Mouse (Mus musculus): ENCODE results near the gene Card11. TPM values are rescaled to one million over a fixed set of nuclear protein-coding genes. Genes with fewer than 3 reads are reported as not detected.

Gene Card11
- polyA plus RNA-seq, 1 experiment from 2014 or later: not detected

DNA sequence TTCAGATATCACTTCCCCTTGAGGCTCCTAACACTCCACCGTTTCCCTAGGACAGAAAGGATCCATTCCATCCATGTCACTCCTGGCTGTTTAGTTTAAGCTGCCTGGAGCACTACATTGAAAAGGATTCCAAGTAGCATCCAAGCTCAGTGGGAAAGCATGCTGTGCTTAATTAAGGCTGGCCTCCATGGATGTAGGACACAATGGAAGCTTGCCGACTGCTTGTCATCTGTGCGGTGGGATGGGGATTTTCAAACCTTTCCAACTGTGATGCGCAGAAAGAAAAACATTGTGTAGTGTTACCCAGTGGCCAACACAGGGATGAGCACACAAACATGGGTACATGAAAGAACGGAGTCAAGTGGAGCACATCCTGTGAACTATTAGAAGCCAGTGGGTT is 89.5 kb downstream of the Card11 start:
- ChIA-PET POLR2A (no interaction called here), CTCF (no interaction called here)
- in situ Hi-C loops (cut with MboI; ENCODE audit: low pct_unique_long_range_greater_than_20kb): no loop called here
- ATAC-seq (no peak), DNase-seq (ENCODE audit: low read depth, low spot score) (no peak)
- no peak for TF ChIP-seq CTCF (IDR thresholded peaks at IDR 0.05)
- H3K27me3 ChIP-seq: peaks cover 3% of the 10 kb centered on the region

DNA sequence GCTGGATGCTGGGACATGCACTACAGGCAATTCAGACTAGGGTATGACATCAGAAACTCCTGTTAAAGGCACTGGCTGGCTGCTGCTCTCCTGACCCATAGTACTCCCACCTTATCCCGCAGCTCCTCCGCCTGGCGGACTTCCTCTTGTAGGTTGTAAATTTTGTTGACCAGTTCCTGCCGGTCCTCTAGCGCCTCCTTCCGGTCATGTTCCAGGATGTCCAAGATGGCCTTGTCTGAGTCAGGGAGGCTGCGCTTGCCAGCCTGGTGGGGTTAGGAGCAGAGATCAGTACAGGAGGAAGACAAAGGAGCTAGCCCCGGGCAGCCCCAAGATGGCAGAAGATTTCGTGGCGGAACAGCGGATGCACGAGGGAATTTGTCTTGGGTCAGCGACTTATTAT is 99.5 kb downstream of the Card11 start:
- CTCF ChIA-PET: no interaction called here
- POLR2A ChIA-PET: no interaction called here
- no peaks in the 10 kb centered on the region for H3K27me3 ChIP-seq
- TF ChIP-seq CTCF (IDR thresholded peaks at IDR 0.05): no peak
- in situ Hi-C loops (cut with MboI; ENCODE audit: low pct_unique_long_range_greater_than_20kb): no loop called here
- ATAC-seq: no peak
- DNase-seq (ENCODE audit: low read depth, low spot score): no peak

DNA sequence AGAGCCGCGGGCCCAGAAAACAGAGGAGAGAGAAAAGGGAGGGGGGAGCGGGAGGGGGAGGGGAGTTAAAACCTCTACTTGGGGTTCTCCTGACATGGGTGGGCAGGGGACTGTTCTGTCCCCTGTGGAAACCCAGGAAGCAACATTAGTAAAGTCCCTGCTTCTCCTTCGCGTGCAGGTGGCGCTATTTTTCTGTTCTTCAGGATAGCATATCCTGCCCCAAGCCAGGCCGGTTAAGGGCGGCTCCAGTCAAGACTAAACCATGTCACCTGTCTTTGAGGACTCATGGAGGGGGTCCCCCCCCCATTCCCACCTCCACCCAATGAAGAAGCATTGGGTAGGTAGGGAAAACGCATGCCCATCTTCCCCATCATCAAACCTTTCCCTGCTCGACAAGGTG is 109.3 kb downstream of the Card11 start:
- CTCF ChIA-PET: no interaction called here
- peaks cover 5% of the 10 kb centered on the region for H3K27me3 ChIP-seq
- in situ Hi-C loops (cut with MboI; ENCODE audit: low pct_unique_long_range_greater_than_20kb): no loop called here
- TF ChIP-seq CTCF (IDR thresholded peaks at IDR 0.05): no peak
- POLR2A ChIA-PET: no interaction called here
- DNase-seq (ENCODE audit: low read depth, low spot score) (no peak), ATAC-seq (no peak)

DNA sequence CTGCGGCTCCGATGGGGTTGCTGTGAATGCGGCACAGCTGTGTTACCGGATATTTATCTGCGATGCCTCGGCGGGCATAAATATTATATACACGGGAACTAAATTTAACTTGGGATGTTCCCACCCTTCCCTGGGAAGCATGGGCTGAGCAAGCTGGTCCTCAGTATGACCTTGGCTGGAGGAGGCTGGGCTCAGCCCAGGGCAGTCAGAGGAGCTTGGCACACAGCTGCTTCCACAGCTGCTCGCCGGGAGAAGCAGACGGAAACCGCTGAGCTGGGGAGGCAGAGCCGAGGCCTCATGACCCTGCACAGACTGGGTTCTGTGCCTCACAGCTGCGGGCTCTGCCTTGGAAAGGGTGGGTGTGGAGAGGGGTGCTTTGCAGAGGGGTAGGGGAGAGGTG is 110.3 kb downstream of the Card11 start:
- in situ Hi-C loops (cut with MboI; ENCODE audit: low pct_unique_long_range_greater_than_20kb): no loop called here
- POLR2A ChIA-PET: no interaction called here
- CTCF ChIA-PET: no interaction called here
- no peak for DNase-seq (ENCODE audit: low read depth, low spot score)
- ATAC-seq: no peak
- peaks cover 5% of the 10 kb centered on the region for H3K27me3 ChIP-seq
- no peak for TF ChIP-seq CTCF (IDR thresholded peaks at IDR 0.05)

DNA sequence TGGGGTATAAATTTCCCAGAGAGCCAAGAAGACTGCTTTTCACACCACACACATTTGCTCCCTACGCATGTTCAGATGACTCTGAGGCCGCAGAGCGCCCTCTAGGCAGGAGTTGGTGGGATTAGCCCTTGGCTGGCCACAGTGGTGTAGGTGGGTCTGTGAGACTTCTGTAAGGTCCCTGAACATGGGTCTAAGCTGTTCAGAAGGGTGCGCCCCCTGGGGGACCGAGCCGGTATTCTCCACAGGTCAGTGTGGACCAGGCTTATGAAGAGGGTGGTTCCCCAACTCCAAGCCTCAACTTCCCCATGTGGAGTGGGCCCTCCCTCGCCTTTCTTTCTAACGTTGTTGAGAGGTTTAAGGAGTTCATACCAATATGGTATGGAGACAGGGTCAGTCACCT is 110.8 kb downstream of the Card11 start:
- ChIA-PET POLR2A (no interaction called here), CTCF (no interaction called here)
- ATAC-seq (no peak), DNase-seq (ENCODE audit: low read depth, low spot score) (no peak)
- in situ Hi-C loops (cut with MboI; ENCODE audit: low pct_unique_long_range_greater_than_20kb): no loop called here
- peaks cover 6% of the 10 kb centered on the region for H3K27me3 ChIP-seq
- no peak for TF ChIP-seq CTCF (IDR thresholded peaks at IDR 0.05)

DNA sequence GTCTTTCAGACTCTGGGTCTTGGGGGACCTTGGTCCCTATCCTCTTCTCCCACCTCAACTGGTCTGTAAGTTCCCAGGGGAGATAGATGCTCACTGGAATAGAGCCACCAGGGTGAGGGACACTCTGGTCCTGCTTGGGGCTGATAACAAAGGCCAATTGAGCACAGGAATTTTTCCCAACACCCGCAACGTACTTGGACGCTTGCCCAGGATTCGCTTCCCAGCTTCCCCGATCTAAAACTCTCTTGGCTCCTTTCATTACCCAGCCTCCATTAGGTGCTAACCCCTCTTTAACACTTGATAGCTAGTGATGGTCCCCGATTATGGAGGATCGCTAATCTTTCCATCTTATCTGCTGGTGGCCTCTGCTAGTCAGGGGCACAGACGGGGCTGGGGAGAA is 112.5 kb downstream of the Card11 start:
- no peak for DNase-seq (ENCODE audit: low read depth, low spot score)
- ChIA-PET CTCF (no interaction called here), POLR2A (no interaction called here)
- in situ Hi-C loops (cut with MboI; ENCODE audit: low pct_unique_long_range_greater_than_20kb): no loop called here
- ATAC-seq: no peak
- no peak for TF ChIP-seq CTCF (IDR thresholded peaks at IDR 0.05)
- H3K27me3 ChIP-seq: peaks cover 9% of the 10 kb centered on the region

DNA sequence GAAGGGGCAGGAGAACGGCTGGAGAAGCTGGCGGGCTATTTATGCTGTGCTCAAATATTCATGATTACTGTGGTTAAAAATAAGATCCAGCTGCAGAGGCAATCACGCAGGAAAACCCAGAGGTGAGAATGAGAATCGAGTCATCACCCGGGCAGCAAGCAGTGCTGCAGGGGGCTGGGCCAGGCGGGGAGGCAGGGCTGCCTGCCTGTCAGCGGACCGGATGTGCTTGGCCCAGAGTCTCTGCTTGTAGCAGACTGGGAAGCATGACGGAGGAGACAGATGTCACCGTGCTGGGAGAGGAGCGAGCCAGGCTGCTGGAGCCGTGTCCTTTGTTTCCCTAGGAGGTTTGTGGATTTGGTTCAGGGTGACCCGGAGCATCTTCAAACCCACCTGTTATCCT is 115.4 kb downstream of the Card11 start:
- DNase-seq (ENCODE audit: low read depth, low spot score): no peak

DNA sequence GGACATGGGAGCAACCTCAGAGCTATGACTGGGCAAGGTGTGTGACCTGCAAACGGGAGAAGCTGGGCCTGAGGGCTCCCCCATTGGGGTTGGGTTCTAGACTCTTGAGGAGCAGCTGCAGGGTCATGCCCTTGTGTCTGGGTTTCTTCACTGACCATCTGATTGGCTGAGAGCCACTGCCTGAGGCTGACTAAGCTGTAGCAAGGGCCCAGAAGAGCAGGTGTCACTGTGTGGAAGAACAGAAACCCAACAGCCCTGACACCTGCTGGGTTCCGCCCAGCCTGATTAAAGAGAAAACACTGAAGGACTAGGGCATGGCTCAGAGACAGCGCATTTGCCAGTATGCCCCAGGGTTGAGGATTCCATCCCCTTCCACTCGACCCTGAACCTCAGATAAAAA is 118.0 kb downstream of the Card11 start:
- H3K27me3 ChIP-seq: peaks cover 3% of the 10 kb centered on the region
- ChIA-PET CTCF (no interaction called here), POLR2A (no interaction called here)
- DNase-seq (ENCODE audit: low read depth, low spot score) (no peak), ATAC-seq (peak; percentile 5)
- in situ Hi-C loops (cut with MboI; ENCODE audit: low pct_unique_long_range_greater_than_20kb): no loop called here
- TF ChIP-seq CTCF (IDR thresholded peaks at IDR 0.05): no peak

More for the DNA sequence above, 115.4 kb downstream of the Card11 start:
- H3K27me3 ChIP-seq: peaks cover 6% of the 10 kb centered on the region
- in situ Hi-C loops (cut with MboI; ENCODE audit: low pct_unique_long_range_greater_than_20kb): no loop called here
- ChIA-PET POLR2A (no interaction called here), CTCF (no interaction called here)
- no peak for TF ChIP-seq CTCF (IDR thresholded peaks at IDR 0.05)
- no peak for ATAC-seq

DNA sequence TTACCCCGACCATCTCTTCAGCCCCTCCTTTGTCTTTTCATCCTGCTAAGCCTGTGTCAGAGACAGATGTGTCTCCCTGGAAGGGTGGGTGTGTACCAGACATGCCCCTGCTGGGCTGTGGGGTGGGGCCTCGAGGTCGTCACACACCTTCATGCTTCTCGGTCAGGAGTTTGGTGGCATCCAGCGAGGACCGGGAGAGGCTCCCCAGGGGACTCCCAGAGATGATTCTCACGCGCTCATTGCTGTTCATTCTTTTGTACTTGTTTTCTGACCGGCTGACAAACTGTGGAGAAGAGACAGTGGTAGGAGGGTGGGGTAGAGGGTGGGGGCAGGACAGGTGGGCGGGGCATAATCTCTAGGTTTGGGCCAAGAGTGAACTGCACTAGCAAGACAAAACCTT is 120.2 kb downstream of the Card11 start:
- no peak for TF ChIP-seq CTCF (IDR thresholded peaks at IDR 0.05)
- no peak for ATAC-seq
- peaks cover 3% of the 10 kb centered on the region for H3K27me3 ChIP-seq
- DNase-seq (ENCODE audit: low read depth, low spot score): no peak
- in situ Hi-C loops (cut with MboI; ENCODE audit: low pct_unique_long_range_greater_than_20kb): no loop called here
- POLR2A ChIA-PET: no interaction called here
- CTCF ChIA-PET: no interaction called here

DNA sequence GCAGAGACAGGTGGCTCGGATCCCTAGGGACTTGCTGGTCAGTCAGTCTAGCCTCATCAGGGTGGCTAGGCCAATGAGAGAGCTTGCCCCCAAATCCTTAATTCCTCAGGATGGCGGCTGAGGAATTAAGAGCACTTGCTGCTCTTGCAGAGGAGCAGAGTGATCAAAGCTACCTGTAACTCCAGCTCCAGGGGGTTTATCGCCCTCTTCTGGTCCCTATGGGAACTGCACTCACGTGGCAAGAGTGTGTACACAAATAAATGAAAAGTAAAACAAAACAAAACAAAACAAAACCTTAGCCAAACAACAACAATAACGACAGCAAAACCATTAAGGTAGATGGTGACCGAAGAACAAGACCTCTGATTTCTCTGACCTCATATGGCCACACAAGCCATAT is 121.7 kb downstream of the Card11 start:
- in situ Hi-C loops (cut with MboI; ENCODE audit: low pct_unique_long_range_greater_than_20kb): loop anchor here (10.0 kb wide), 1 partner anchor 196 kb away; no protein-coding TSS in a partner anchor
- H3K27me3 ChIP-seq: no peaks in the 10 kb centered on the region
- ATAC-seq (no peak), DNase-seq (ENCODE audit: low read depth, low spot score) (no peak)
- TF ChIP-seq CTCF (IDR thresholded peaks at IDR 0.05): no peak
- POLR2A ChIA-PET: no interaction called here
- CTCF ChIA-PET: interaction anchor here (0.7 to 1.0 kb wide), 2 partner anchors 31 to 1306 kb away, joined by 3 read pairs; no protein-coding TSS in a partner anchor

DNA sequence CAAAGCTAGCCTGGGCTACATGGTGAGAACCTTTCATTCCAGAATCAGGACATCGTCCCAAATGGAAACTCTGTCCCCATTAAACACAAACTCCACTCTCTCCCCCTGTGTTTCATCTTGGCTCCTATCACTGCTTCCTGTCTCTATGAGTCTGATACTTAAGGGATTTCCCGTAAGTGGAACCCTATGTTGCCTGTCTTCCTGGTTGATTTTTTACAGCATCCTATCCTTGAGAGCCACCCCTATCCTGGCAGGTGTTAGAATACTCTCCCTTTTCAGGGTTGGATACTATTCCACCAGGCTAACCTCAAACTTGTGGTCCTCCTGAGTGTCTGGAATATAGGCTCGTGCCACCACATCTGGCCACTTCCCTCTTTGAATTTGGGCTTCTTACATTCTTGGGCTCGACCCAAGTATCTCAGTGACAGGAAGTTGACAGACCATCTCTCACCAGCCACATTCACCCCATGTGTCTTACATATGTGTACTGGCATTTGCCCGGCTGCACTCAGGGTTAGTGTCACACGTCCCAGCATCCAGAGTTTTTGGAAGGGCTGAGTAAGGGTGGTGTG is 126.6 kb downstream of the Card11 start:
- DNase-seq (ENCODE audit: low read depth, low spot score) (no peak), ATAC-seq (no peak)
- H3K27me3 ChIP-seq: peaks cover 4% of the 10 kb centered on the region
- in situ Hi-C loops (cut with MboI; ENCODE audit: low pct_unique_long_range_greater_than_20kb): loop anchor here (10.0 kb wide), 1 partner anchor 201 kb away; no protein-coding TSS in a partner anchor
- CTCF ChIA-PET: interaction anchor here (1.0 kb wide), 1 partner anchor 18 kb away, joined by 3 read pairs; no protein-coding TSS in a partner anchor
- no peak for TF ChIP-seq CTCF (IDR thresholded peaks at IDR 0.05)
- POLR2A ChIA-PET: interaction anchor here (0.7 kb wide), 1 partner anchor 98 kb away, joined by 4 read pairs; no protein-coding TSS in a partner anchor

DNA sequence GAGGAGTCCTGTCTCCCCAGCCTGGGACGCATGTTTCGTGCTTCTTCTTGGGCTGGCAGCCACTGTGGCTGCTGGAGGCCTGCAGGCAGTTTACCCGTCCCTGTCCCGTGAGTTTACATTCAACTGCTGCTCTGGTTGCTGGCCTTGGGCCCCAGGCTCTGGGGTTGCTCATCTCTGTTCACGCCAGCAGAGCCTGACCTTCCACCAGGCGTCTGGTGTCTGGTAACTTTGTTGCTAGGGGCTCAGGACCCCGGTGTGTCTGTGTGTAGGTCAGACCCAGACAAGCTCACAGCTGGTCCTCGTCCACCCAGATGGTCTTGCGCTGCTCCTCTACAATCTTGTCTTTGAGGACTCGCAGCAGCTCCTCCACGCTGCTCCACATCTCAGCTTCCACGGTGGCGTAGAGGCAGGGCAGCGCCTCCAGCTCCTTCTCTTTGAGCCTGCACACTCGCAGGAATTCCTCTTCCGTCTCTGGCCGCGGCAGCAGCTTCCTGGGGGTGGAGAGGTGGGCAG is 127.3 kb downstream of the Card11 start:
- ChIA-PET POLR2A (no interaction called here), CTCF (interaction anchor here (1.9 kb wide), 1 partner anchor 25 kb away, joined by 7 read pairs; no protein-coding TSS in a partner anchor)
- in situ Hi-C loops (cut with MboI; ENCODE audit: low pct_unique_long_range_greater_than_20kb): loop anchor here (10.0 kb wide), 1 partner anchor 202 kb away; no protein-coding TSS in a partner anchor
- DNase-seq (ENCODE audit: low read depth, low spot score): no peak
- TF ChIP-seq CTCF (IDR thresholded peaks at IDR 0.05): no peak
- H3K27me3 ChIP-seq: peaks cover 4% of the 10 kb centered on the region
- no peak for ATAC-seq

Measured in Patski (cell line).